Mouse (Mus musculus): ENCODE data around the gene Ryr2. TPM values are rescaled to one million over a fixed set of nuclear protein-coding genes. Genes with fewer than 3 reads are reported as not detected.

Gene Ryr2
- polyA plus RNA-seq, 1 experiment from 2014 or later, result 0.28 TPM

- no peak overlapping the region for H3K27ac ChIP-seq
- H3K4me2 ChIP-seq, result no peak overlapping the region
- ATAC-seq (ENCODE audit: insufficient number of reproducible peaks, insufficient read depth, low FRiP score, low TSS enrichment, low read depth), result no peak
- H3K9ac ChIP-seq (replicated peaks), result no peak overlapping the region
- no peaks in the 10 kb centered on the region for H3K36me3 ChIP-seq
- H3K9me3 ChIP-seq, result no peaks in the 10 kb centered on the region
- no peak overlapping the region for H3K4me3 ChIP-seq (replicated peaks)
- no peaks in the 10 kb centered on the region for H3K27me3 ChIP-seq
- no peaks in the 10 kb centered on the region for H3K4me1 ChIP-seq (replicated peaks)
Measured at GRCm38 (mm10) chr13:11933334-11933733, 173.4 kb downstream of the Ryr2 start.

DNA sequence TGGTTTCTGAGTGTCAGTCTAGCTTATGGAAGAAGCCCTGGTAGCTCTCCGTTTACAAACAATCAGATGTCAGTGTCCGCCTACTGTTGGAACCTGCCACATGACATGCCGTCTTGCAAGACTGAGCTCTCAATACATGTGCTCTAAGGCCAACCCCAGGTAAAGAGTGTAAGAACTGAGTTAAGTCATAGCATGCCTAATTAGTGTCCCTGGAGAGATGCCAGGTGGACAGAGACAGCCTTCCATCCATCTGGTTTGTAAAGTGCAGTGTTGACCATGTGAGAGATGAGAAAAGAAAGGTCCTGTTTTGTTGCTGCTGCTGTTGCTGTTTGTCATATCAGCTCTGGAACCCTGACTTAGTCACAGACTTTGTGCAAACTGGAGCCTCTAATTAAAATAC is 178.0 kb downstream of the Ryr2 start:
- no peaks in the 10 kb centered on the region for H3K36me3 ChIP-seq
- H3K27ac ChIP-seq, result no peak overlapping the region
- no peaks in the 10 kb centered on the region for H3K9me3 ChIP-seq
- no peak for ATAC-seq (ENCODE audit: insufficient number of reproducible peaks, insufficient read depth, low FRiP score, low TSS enrichment, low read depth)
- no peak overlapping the region for H3K4me2 ChIP-seq
- WGBS, result 84% methylated on average over 3 of the region's 3 CpGs
- no peak overlapping the region for H3K4me3 ChIP-seq (replicated peaks)
- H3K9ac ChIP-seq (replicated peaks), result no peak overlapping the region
- H3K27me3 ChIP-seq, result no peaks in the 10 kb centered on the region
- H3K4me1 ChIP-seq (replicated peaks), result no peaks in the 10 kb centered on the region

DNA sequence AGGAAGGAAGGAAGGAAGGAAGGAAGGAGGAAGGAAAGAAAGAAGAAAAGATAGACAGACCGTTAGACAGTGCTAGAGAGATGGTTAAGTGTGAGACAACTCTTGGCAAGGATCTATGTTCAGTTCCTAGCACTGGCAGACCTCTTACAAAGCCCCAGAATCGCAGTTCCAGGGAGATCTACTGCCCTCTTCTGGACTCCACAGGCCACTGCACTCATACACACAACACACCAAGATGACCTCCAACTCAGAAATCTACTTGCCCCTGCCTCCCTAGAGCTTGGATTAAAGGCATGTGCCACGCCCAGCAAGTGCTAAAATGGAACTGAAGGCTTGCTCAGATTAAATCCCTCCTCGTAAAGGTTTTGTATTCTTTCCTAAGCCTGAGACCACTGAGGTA is 179.0 kb downstream of the Ryr2 start:
- Histone ChIP-seq H3K9me3 (no peaks in the 10 kb centered on the region), H3K4me3 (replicated peaks) (no peak overlapping the region), H3K27ac (no peak overlapping the region), H3K9ac (replicated peaks) (no peak overlapping the region), H3K4me2 (no peak overlapping the region), H3K36me3 (no peaks in the 10 kb centered on the region), H3K27me3 (no peaks in the 10 kb centered on the region), H3K4me1 (replicated peaks) (no peaks in the 10 kb centered on the region)
- no peak for ATAC-seq (ENCODE audit: insufficient number of reproducible peaks, insufficient read depth, low FRiP score, low TSS enrichment, low read depth)
- WGBS, result 83% methylated on average over 4 of the region's 4 CpGs

DNA sequence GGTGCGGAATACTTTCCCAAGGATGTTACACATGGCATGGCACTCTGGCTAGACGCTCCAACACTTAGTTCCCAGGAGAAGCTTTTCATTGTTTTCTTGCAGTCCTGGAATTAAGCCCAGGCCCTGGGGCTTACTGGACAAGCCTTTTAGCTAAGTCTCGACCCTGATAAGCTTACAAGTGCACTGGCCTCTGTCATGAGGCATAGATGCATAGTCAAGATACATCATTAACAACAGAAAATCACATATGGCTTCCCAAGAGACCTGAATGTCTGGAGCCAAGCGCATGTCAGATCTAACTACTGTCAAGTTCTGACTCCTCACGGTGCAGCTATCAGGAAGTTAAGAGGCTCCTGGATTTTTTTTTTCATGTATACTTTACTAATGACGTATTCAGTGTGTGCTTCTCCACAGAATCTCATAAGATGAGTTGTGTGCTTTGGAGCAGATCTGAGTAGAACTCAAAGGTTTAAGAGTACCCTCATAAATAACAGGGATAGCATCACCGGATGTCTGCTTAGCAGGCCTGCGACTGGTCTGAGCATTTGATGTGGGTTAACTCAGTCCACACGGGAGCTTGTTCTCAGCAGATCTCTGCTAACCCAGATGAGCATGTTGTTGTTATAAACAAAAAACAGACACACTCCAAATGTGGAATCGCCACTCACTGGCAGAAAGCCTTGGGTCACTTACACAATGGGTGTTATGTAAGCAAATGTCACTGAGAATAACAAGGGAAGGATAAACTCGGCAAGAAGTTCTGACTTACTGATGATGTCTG is 179.8 kb downstream of the Ryr2 start:
- Histone ChIP-seq H3K4me1 (replicated peaks) (no peaks in the 10 kb centered on the region), H3K27ac (no peak overlapping the region), H3K9me3 (no peaks in the 10 kb centered on the region), H3K36me3 (no peaks in the 10 kb centered on the region), H3K9ac (replicated peaks) (no peak overlapping the region), H3K27me3 (no peaks in the 10 kb centered on the region), H3K4me3 (replicated peaks) (no peak overlapping the region), H3K4me2 (no peak overlapping the region)
- 73% methylated on average over 11 of the region's 11 CpGs for WGBS
- no peak for ATAC-seq (ENCODE audit: insufficient number of reproducible peaks, insufficient read depth, low FRiP score, low TSS enrichment, low read depth)

DNA sequence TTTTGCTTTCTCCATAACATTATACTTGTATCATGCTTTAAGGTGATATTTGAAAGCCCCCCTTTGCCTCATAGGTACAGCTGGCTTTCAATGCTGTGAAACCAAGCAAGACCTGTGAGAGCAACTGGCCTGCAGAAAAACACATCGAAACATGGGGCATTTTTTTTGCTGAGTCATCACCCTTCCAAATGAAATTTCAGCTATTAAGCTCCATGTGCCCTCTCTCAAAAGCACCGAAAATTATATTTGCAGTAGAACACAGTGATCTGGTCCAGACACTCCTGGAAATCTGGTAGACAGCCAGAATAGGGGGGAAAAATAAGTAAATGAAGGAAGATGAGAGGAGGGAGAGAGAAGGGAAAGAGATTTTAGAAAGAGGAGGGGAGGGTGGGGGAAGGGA is 180.5 kb downstream of the Ryr2 start:
- H3K4me1 ChIP-seq (replicated peaks), result no peaks in the 10 kb centered on the region
- no peak overlapping the region for H3K9ac ChIP-seq (replicated peaks)
- WGBS, result 85% methylated on average over 2 of the region's 2 CpGs
- H3K9me3 ChIP-seq, result no peaks in the 10 kb centered on the region
- H3K27ac ChIP-seq, result no peak overlapping the region
- H3K4me3 ChIP-seq (replicated peaks), result no peak overlapping the region
- ATAC-seq (ENCODE audit: insufficient number of reproducible peaks, insufficient read depth, low FRiP score, low TSS enrichment, low read depth), result no peak
- H3K36me3 ChIP-seq, result no peaks in the 10 kb centered on the region
- H3K4me2 ChIP-seq, result no peak overlapping the region
- H3K27me3 ChIP-seq, result no peaks in the 10 kb centered on the region

DNA sequence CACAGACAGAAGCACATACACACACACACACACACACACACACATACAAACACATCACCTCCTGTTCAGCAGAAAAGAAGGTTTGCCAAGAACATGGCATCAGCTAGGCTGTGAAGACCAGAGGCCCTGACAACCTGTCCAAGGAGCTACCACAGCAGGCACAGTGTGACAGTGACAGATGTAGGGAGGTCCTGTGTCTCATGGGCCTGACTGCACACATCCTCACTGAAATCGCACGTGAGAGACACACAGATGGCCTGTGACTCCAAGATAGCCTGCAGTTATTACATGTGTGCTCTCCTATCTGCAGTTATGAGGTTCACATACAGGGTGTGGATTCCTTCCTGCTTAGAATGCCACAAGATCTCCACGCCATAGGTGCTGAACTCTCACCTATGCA is 182.0 kb downstream of the Ryr2 start:
- no peak overlapping the region for H3K4me2 ChIP-seq
- no peaks in the 10 kb centered on the region for H3K27me3 ChIP-seq
- no peak overlapping the region for H3K9ac ChIP-seq (replicated peaks)
- H3K4me3 ChIP-seq (replicated peaks), result no peak overlapping the region
- WGBS, result 80% methylated on average over 3 of the region's 3 CpGs
- no peaks in the 10 kb centered on the region for H3K9me3 ChIP-seq
- ATAC-seq (ENCODE audit: insufficient number of reproducible peaks, insufficient read depth, low FRiP score, low TSS enrichment, low read depth), result no peak
- H3K27ac ChIP-seq, result no peak overlapping the region
- no peaks in the 10 kb centered on the region for H3K4me1 ChIP-seq (replicated peaks)
- no peaks in the 10 kb centered on the region for H3K36me3 ChIP-seq

GRCm38 (mm10) chr13:11920495-11920894 is 186.2 kb downstream of the Ryr2 start:
- Histone ChIP-seq H3K9me3 (no peaks in the 10 kb centered on the region), H3K27me3 (no peaks in the 10 kb centered on the region), H3K4me1 (replicated peaks) (no peaks in the 10 kb centered on the region), H3K27ac (no peak overlapping the region), H3K36me3 (no peaks in the 10 kb centered on the region), H3K4me2 (no peak overlapping the region), H3K9ac (replicated peaks) (no peak overlapping the region), H3K4me3 (replicated peaks) (no peak overlapping the region)
- 79% methylated on average over 1 of the region's 1 CpGs for WGBS
- no peak for ATAC-seq (ENCODE audit: insufficient number of reproducible peaks, insufficient read depth, low FRiP score, low TSS enrichment, low read depth)

GRCm38 (mm10) chr13:11919448-11919847 is 187.3 kb downstream of the Ryr2 start:
- ATAC-seq (ENCODE audit: insufficient number of reproducible peaks, insufficient read depth, low FRiP score, low TSS enrichment, low read depth), result no peak
- H3K4me2 ChIP-seq, result no peak overlapping the region
- no peaks in the 10 kb centered on the region for H3K4me1 ChIP-seq (replicated peaks)
- H3K27me3 ChIP-seq, result no peaks in the 10 kb centered on the region
- H3K27ac ChIP-seq, result no peak overlapping the region
- 91% methylated on average over 6 of the region's 6 CpGs for WGBS
- no peak overlapping the region for H3K4me3 ChIP-seq (replicated peaks)
- no peaks in the 10 kb centered on the region for H3K9me3 ChIP-seq
- H3K9ac ChIP-seq (replicated peaks), result no peak overlapping the region
- H3K36me3 ChIP-seq, result no peaks in the 10 kb centered on the region

GRCm38 (mm10) chr13:11915619-11916018 is 191.1 kb downstream of the Ryr2 start:
- H3K27me3 ChIP-seq, result no peaks in the 10 kb centered on the region
- no peak for ATAC-seq (ENCODE audit: insufficient number of reproducible peaks, insufficient read depth, low FRiP score, low TSS enrichment, low read depth)
- no peak overlapping the region for H3K27ac ChIP-seq
- H3K9ac ChIP-seq (replicated peaks), result no peak overlapping the region
- no peak overlapping the region for H3K4me3 ChIP-seq (replicated peaks)
- no peaks in the 10 kb centered on the region for H3K4me1 ChIP-seq (replicated peaks)
- no peaks in the 10 kb centered on the region for H3K9me3 ChIP-seq
- no peak overlapping the region for H3K4me2 ChIP-seq
- 74% methylated on average over 2 of the region's 2 CpGs for WGBS
- no peaks in the 10 kb centered on the region for H3K36me3 ChIP-seq

GRCm38 (mm10) chr13:11914682-11915081 is 192.1 kb downstream of the Ryr2 start:
- Histone ChIP-seq H3K36me3 (no peaks in the 10 kb centered on the region), H3K9me3 (no peaks in the 10 kb centered on the region), H3K27me3 (no peaks in the 10 kb centered on the region), H3K27ac (no peak overlapping the region), H3K4me1 (replicated peaks) (no peaks in the 10 kb centered on the region), H3K4me3 (replicated peaks) (no peak overlapping the region), H3K9ac (replicated peaks) (no peak overlapping the region), H3K4me2 (no peak overlapping the region)
- ATAC-seq (ENCODE audit: insufficient number of reproducible peaks, insufficient read depth, low FRiP score, low TSS enrichment, low read depth), result no peak
- WGBS, result 84% methylated on average over 3 of the region's 3 CpGs

DNA sequence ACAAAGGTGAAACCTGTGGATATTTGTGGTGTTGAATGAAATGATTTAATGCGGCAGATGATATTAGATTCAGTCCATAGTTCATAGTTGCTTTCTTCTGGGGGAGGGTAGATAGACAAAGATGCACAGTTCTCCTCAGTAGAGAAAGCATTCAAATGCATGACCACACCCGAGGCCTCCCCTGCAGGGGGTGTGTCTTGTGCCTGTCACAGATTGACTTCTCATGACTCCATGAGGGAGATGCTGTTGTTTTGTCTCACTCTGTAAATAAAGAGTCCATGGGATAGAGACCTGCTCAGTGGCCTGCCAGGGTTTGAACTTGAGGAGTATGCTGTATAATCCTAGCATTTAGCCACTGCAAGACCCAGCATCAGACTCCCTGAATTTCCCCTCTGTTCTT is 194.5 kb downstream of the Ryr2 start:
- no peak overlapping the region for H3K4me2 ChIP-seq
- no peaks in the 10 kb centered on the region for H3K36me3 ChIP-seq
- no peak overlapping the region for H3K27ac ChIP-seq
- no peaks in the 10 kb centered on the region for H3K4me1 ChIP-seq (replicated peaks)
- no peaks in the 10 kb centered on the region for H3K9me3 ChIP-seq
- ATAC-seq (ENCODE audit: insufficient number of reproducible peaks, insufficient read depth, low FRiP score, low TSS enrichment, low read depth), result no peak
- no peak overlapping the region for H3K9ac ChIP-seq (replicated peaks)
- no peaks in the 10 kb centered on the region for H3K27me3 ChIP-seq
- no peak overlapping the region for H3K4me3 ChIP-seq (replicated peaks)
- 84% methylated on average over 2 of the region's 2 CpGs for WGBS

DNA sequence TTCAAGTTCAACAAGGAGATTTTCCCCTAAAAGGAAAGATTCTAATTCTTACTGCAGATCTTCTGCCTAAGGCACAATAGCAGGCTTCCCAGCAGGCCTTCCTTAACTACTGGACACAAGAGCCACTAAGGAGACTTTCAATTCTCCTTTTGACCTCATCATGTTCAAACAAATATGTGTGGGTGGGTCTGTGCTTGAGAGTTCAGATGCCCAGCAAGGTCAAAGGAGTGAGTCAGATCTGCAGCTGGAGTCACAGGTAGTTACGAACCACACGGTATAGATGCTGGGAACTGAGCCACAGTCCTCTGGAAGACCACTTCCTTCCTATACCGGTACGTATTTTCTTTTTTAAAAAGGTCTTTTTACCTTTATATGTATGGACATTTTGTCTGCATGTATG is 198.6 kb downstream of the Ryr2 start:
- Histone ChIP-seq H3K27me3 (no peaks in the 10 kb centered on the region), H3K36me3 (no peaks in the 10 kb centered on the region), H3K27ac (no peak overlapping the region), H3K4me1 (replicated peaks) (no peaks in the 10 kb centered on the region), H3K4me2 (no peak overlapping the region), H3K9ac (replicated peaks) (no peak overlapping the region), H3K4me3 (replicated peaks) (no peak overlapping the region), H3K9me3 (no peaks in the 10 kb centered on the region)
- WGBS, result 84% methylated on average over 4 of the region's 4 CpGs
- no peak for ATAC-seq (ENCODE audit: insufficient number of reproducible peaks, insufficient read depth, low FRiP score, low TSS enrichment, low read depth)
